Mouse (Mus musculus): ENCODE results near the gene Depdc5. TPM values are rescaled to one million over a fixed set of nuclear protein-coding genes. Genes with fewer than 3 reads are reported as not detected.
"Not testable (repeated sequence)": the region's sequence is repeated elsewhere in the genome, so short reads cannot be mapped to it uniquely, and the experiment has no call there.

Depdc5 gene
- polyA plus RNA-seq, 1 experiment from 2014 or later: 16.6 TPM

GRCm38 (mm10) chr5:33038656-33039509, 175.4 kb downstream of the Depdc5 start:
- Histone ChIP-seq H3K4me3 (ENCODE audit: low read length) (no peak overlapping the region), H3K4me1 (ENCODE audit: control insufficient read depth, insufficient read depth, low read length) (peaks cover 3% of the 10 kb centered on the region; the same call in 1 of the 2 replicates), H3K4me2 (ENCODE audit: low read depth, low read length) (peak overlapping the region; percentile 60), H3K27me3 (ENCODE audit: control insufficient read depth, insufficient read depth, low read length) (no peaks in the 10 kb centered on the region), H3K36me3 (ENCODE audit: control insufficient read depth, insufficient read depth) (no peaks in the 10 kb centered on the region), H3K27ac (ENCODE audit: low read length) (no peak overlapping the region), H3K9me3 (replicated peaks; ENCODE audit: control insufficient read depth, low read length) (no peaks in the 10 kb centered on the region), H3K9ac (ENCODE audit: low read length) (no peak overlapping the region)
- no peak for ATAC-seq (replicated peaks; ENCODE audit: extremely low read depth, insufficient read depth, low FRiP score)
- 41% methylated on average over 13 of the region's 13 CpGs for WGBS

- H3K36me3 ChIP-seq (ENCODE audit: control insufficient read depth, insufficient read depth): no peaks in the 10 kb centered on the region
- H3K9me3 ChIP-seq (replicated peaks; ENCODE audit: control insufficient read depth, low read length): no peaks in the 10 kb centered on the region
- WGBS: 5% methylated on average over 13 of the region's 13 CpGs
- no peaks in the 10 kb centered on the region for H3K27me3 ChIP-seq (ENCODE audit: control insufficient read depth, insufficient read depth, low read length)
- H3K4me3 ChIP-seq (ENCODE audit: low read length): peak overlapping the region; percentile 29
- peak overlapping the region; percentile 58 for H3K9ac ChIP-seq (ENCODE audit: low read length)
- H3K4me2 ChIP-seq (ENCODE audit: low read depth, low read length): peak overlapping the region; percentile 60
- H3K4me1 ChIP-seq (ENCODE audit: control insufficient read depth, insufficient read depth, low read length): peaks cover 3% of the 10 kb centered on the region; the same call in 1 of the 2 replicates
- ATAC-seq (replicated peaks; ENCODE audit: extremely low read depth, insufficient read depth, low FRiP score): no peak
- no peak overlapping the region for H3K27ac ChIP-seq (ENCODE audit: low read length)
Observed at GRCm38 (mm10) chr5:33039510-33039911, 176.0 kb downstream of the Depdc5 start.

- H3K9ac ChIP-seq (ENCODE audit: low read length); H3K9me3 ChIP-seq (replicated peaks; ENCODE audit: control insufficient read depth, low read length); H3K27ac ChIP-seq (ENCODE audit: low read length); H3K4me2 ChIP-seq (ENCODE audit: low read depth, low read length); ATAC-seq (replicated peaks; ENCODE audit: extremely low read depth, insufficient read depth, low FRiP score); H3K27me3 ChIP-seq (ENCODE audit: control insufficient read depth, insufficient read depth, low read length); H3K4me1 ChIP-seq (ENCODE audit: control insufficient read depth, insufficient read depth, low read length); H3K36me3 ChIP-seq (ENCODE audit: control insufficient read depth, insufficient read depth); H3K4me3 ChIP-seq (ENCODE audit: low read length): not testable (repeated sequence)
- 86% methylated on average over 1 of the region's 1 CpGs for WGBS
Observed at GRCm38 (mm10) chr5:33040735-33041134, 177.2 kb downstream of the Depdc5 start.

GRCm38 (mm10) chr5:33043397-33043796, 179.9 kb downstream of the Depdc5 start:
- Histone ChIP-seq H3K9me3 (replicated peaks; ENCODE audit: control insufficient read depth, low read length) (peaks cover 2% of the 10 kb centered on the region; the same call in 1 of the 2 replicates), H3K27ac (ENCODE audit: low read length) (no peak overlapping the region), H3K9ac (ENCODE audit: low read length) (no peak overlapping the region), H3K4me1 (ENCODE audit: control insufficient read depth, insufficient read depth, low read length) (peaks cover 3% of the 10 kb centered on the region; the same call in 1 of the 2 replicates), H3K4me3 (ENCODE audit: low read length) (no peak overlapping the region), H3K27me3 (ENCODE audit: control insufficient read depth, insufficient read depth, low read length) (no peaks in the 10 kb centered on the region), H3K4me2 (ENCODE audit: low read depth, low read length) (no peak overlapping the region), H3K36me3 (ENCODE audit: control insufficient read depth, insufficient read depth) (no peaks in the 10 kb centered on the region)
- ATAC-seq (replicated peaks; ENCODE audit: extremely low read depth, insufficient read depth, low FRiP score): no peak
- WGBS: 54% methylated on average over 10 of the region's 10 CpGs

Other genes with a start within 250 kb of the Depdc5 start
- 53.2 and 54.1 TPM in 2 replicates for gene Pisd, start 78.1 kb upstream of the Depdc5 start, polyA plus RNA-seq (2015; fragmentation: Nextera tagmentation; extraction: Ambion mirVana)
- gene Gm20671, start 36.6 kb upstream of the Depdc5 start, polyA plus RNA-seq (2015; fragmentation: Nextera tagmentation; extraction: Ambion mirVana): not detected in 2 replicates
- 6.5 and 9.1 TPM in 2 replicates for gene Prr14l, start 9.4 kb upstream of the Depdc5 start, polyA plus RNA-seq (2015; fragmentation: Nextera tagmentation; extraction: Ambion mirVana)
- gene Ywhah, start 155.1 kb downstream of the Depdc5 start, polyA plus RNA-seq (2015; fragmentation: Nextera tagmentation; extraction: Ambion mirVana): 469 and 540 TPM in 2 replicates
- 0.10 and 0.80 TPM in 2 replicates for gene Slc5a1, start 240.5 kb downstream of the Depdc5 start, polyA plus RNA-seq (2015; fragmentation: Nextera tagmentation; extraction: Ambion mirVana)